Mouse (Mus musculus) brain, embryonic 14.5 days (tissue): Measurements from ENCODE around the gene Gpm6a.

ENCODE experiments used
- CTCF ChIP-seq: fragments of 200-500 bp; IDR thresholded peaks from 2 replicates; pipeline ENCODE4 v1.5.1; 2012; ENCODE audit warnings: inconsistent platforms, mild to moderate bottlenecking, moderate library complexity, borderline replicate concordance; ENCODE audit not compliant: insufficient read depth, insufficient read length; ENCODE audit errors: extremely low read depth
- POLR2A ChIP-seq: fragments of 200-500 bp; IDR thresholded peaks from 2 replicates; pipeline ENCODE4 v1.6.1; 2012; ENCODE audit warnings: mild to moderate bottlenecking, inconsistent platforms, borderline replicate concordance; ENCODE audit not compliant: poor library complexity, insufficient read depth, insufficient read length, severe bottlenecking; ENCODE audit errors: extremely low read depth

DNA sequence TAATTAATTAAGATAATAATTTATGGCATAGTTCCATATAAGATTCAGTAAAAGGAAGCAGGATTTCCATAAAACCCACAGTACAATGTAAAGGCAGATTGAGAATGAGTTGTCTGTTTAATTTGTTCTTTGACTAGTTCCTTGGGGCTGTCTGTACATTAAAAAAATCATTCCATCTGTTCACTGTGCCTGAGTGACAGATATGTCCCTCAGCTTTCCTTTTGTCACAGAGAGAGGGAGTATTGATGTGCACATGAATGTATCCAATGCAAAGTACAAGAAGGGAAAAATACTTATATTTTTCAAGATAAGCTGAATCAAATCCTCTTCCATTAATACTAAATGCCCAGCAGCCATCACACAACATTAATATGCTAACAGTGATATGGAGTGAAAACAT lies 147.6 kb downstream of the Gpm6a start:
- TF ChIP-seq POLR2A: no peak
- no peak for TF ChIP-seq CTCF
